Mouse (Mus musculus): Measurements from ENCODE around the gene Slc41a3. TPM values are rescaled to one million over a fixed set of nuclear protein-coding genes. Genes with fewer than 3 reads are reported as not detected.
"Not testable (repeated sequence)": the region's sequence is repeated elsewhere in the genome, so short reads cannot be mapped to it uniquely, and the experiment has no call there.

Gene Slc41a3
- polyA plus RNA-seq, 1 experiment from 2014 or later = 4.7 TPM

- H3K4me1 ChIP-seq (ENCODE audit: control insufficient read depth, insufficient read depth, low read length) = no peaks in the 10 kb centered on the region
- no peak overlapping the region for H3K9ac ChIP-seq (replicated peaks; ENCODE audit: low read length)
- no peak for ATAC-seq (ENCODE audit: low FRiP score, low TSS enrichment)
- H3K36me3 ChIP-seq (ENCODE audit: control insufficient read depth, insufficient read depth, low read length) = no peaks in the 10 kb centered on the region
- H3K27ac ChIP-seq (replicated peaks; ENCODE audit: low read depth, low read length) = no peak overlapping the region
- WGBS = 43% methylated on average over 4 of the region's 4 CpGs
- H3K27me3 ChIP-seq (ENCODE audit: control insufficient read depth, insufficient read depth, low read length) = no peaks in the 10 kb centered on the region
- no peaks in the 10 kb centered on the region for H3K9me3 ChIP-seq (ENCODE audit: control insufficient read depth, low read length)
- H3K4me3 ChIP-seq (replicated peaks; ENCODE audit: low read depth, low read length) = no peak overlapping the region
- no peak overlapping the region for H3K4me2 ChIP-seq (ENCODE audit: low read length)
- no peak for DNase-seq
Measured at GRCm38 (mm10) chr6:90635081-90635480, 30.6 kb downstream of the Slc41a3 start.

GRCm38 (mm10) chr6:90635611-90636010, 31.1 kb downstream of the Slc41a3 start:
- H3K4me2 ChIP-seq (ENCODE audit: low read length) = no peak overlapping the region
- no peak overlapping the region for H3K9ac ChIP-seq (replicated peaks; ENCODE audit: low read length)
- no peak overlapping the region for H3K4me3 ChIP-seq (replicated peaks; ENCODE audit: low read depth, low read length)
- H3K9me3 ChIP-seq (ENCODE audit: control insufficient read depth, low read length) = no peaks in the 10 kb centered on the region
- ATAC-seq (ENCODE audit: low FRiP score, low TSS enrichment) = no peak
- H3K27ac ChIP-seq (replicated peaks; ENCODE audit: low read depth, low read length) = no peak overlapping the region
- no peak for DNase-seq
- WGBS = 66% methylated on average over 3 of the region's 3 CpGs
- no peaks in the 10 kb centered on the region for H3K36me3 ChIP-seq (ENCODE audit: control insufficient read depth, insufficient read depth, low read length)
- H3K4me1 ChIP-seq (ENCODE audit: control insufficient read depth, insufficient read depth, low read length) = no peaks in the 10 kb centered on the region
- H3K27me3 ChIP-seq (ENCODE audit: control insufficient read depth, insufficient read depth, low read length) = no peaks in the 10 kb centered on the region

DNA sequence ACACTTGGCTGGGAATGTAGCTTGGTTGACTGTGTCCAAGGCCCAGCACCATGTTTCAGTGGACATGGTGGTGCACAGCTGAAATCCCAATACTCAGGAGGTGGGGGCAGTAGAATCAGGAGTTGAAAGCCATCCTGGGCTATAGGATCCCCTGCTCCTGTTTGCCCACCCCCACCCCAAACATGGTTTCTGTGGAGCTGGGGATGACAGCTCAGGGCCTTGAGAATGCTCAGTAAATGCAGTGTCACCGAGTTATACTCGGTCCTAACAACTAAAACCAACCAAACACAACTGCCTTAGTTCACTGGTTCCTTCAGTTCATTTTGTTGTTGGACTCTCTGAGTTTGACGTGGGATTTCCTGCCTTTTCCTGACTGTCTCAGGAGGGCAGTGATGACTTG, 38.5 kb downstream of the Slc41a3 start:
- no peaks in the 10 kb centered on the region for H3K36me3 ChIP-seq (ENCODE audit: control insufficient read depth, insufficient read depth, low read length)
- no peak overlapping the region for H3K4me3 ChIP-seq (replicated peaks; ENCODE audit: low read depth, low read length)
- H3K9me3 ChIP-seq (ENCODE audit: control insufficient read depth, low read length) = 0 out of 2 replicates have a peak, but pooled peaks cover 3% of the 10 kb centered on the region
- H3K27ac ChIP-seq (replicated peaks; ENCODE audit: low read depth, low read length) = no peak overlapping the region
- DNase-seq = no peak
- H3K4me1 ChIP-seq (ENCODE audit: control insufficient read depth, insufficient read depth, low read length) = no peaks in the 10 kb centered on the region
- WGBS = 92% methylated on average over 3 of the region's 3 CpGs
- ATAC-seq (ENCODE audit: low FRiP score, low TSS enrichment) = no peak
- no peak overlapping the region for H3K9ac ChIP-seq (replicated peaks; ENCODE audit: low read length)
- no peak overlapping the region for H3K4me2 ChIP-seq (ENCODE audit: low read length)
- no peaks in the 10 kb centered on the region for H3K27me3 ChIP-seq (ENCODE audit: control insufficient read depth, insufficient read depth, low read length)

GRCm38 (mm10) chr6:90644965-90645364, 40.4 kb downstream of the Slc41a3 start:
- Histone ChIP-seq H3K9ac (replicated peaks; ENCODE audit: low read length) (no peak overlapping the region), H3K36me3 (ENCODE audit: control insufficient read depth, insufficient read depth, low read length) (no peaks in the 10 kb centered on the region), H3K4me1 (ENCODE audit: control insufficient read depth, insufficient read depth, low read length) (no peaks in the 10 kb centered on the region), H3K4me2 (ENCODE audit: low read length) (no peak overlapping the region), H3K27me3 (ENCODE audit: control insufficient read depth, insufficient read depth, low read length) (no peaks in the 10 kb centered on the region), H3K9me3 (ENCODE audit: control insufficient read depth, low read length) (0 out of 2 replicates have a peak, but pooled peaks cover 3% of the 10 kb centered on the region), H3K27ac (replicated peaks; ENCODE audit: low read depth, low read length) (no peak overlapping the region), H3K4me3 (replicated peaks; ENCODE audit: low read depth, low read length) (no peak overlapping the region)
- no peak for ATAC-seq (ENCODE audit: low FRiP score, low TSS enrichment)
- no peak for DNase-seq
- 62% methylated on average over 4 of the region's 4 CpGs for WGBS

- Histone ChIP-seq H3K27ac (replicated peaks; ENCODE audit: low read depth, low read length) (no peak overlapping the region), H3K4me2 (ENCODE audit: low read length) (no peak overlapping the region), H3K36me3 (ENCODE audit: control insufficient read depth, insufficient read depth, low read length) (no peaks in the 10 kb centered on the region), H3K9ac (replicated peaks; ENCODE audit: low read length) (no peak overlapping the region), H3K4me1 (ENCODE audit: control insufficient read depth, insufficient read depth, low read length) (no peaks in the 10 kb centered on the region), H3K9me3 (ENCODE audit: control insufficient read depth, low read length) (0 out of 2 replicates have a peak, but pooled peaks cover 3% of the 10 kb centered on the region), H3K4me3 (replicated peaks; ENCODE audit: low read depth, low read length) (no peak overlapping the region), H3K27me3 (ENCODE audit: control insufficient read depth, insufficient read depth, low read length) (no peaks in the 10 kb centered on the region)
- DNase-seq = no peak
- ATAC-seq (ENCODE audit: low FRiP score, low TSS enrichment) = no peak
- WGBS = 90% methylated on average over 6 of the region's 6 CpGs
Measured at GRCm38 (mm10) chr6:90648391-90648790, 43.9 kb downstream of the Slc41a3 start.

DNA sequence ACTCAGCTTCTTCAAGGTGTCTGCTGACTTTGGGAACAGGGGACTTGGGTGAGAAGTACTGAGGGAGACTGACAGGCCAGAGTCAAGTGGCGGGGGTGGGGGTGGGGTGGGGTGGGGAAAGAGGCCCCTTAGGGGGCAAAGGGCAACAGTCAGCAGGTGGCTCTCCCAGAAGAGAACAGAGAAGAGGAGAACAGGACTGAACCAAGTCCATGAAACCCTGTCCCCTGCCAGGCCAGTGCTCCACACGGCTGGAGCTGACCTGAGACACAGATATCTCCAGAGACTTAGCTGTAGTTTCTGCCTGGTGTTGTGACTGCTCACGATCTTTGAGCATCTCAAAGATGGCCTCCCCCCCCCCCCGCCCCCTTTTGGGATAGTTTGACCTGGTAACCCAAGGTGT, 44.8 kb downstream of the Slc41a3 start:
- 72% methylated on average over 4 of the region's 4 CpGs for WGBS
- DNase-seq = no peak
- 0 out of 2 replicates have a peak, but pooled peaks cover 3% of the 10 kb centered on the region for H3K9me3 ChIP-seq (ENCODE audit: control insufficient read depth, low read length)
- H3K9ac ChIP-seq (replicated peaks; ENCODE audit: low read length) = no peak overlapping the region
- H3K4me1 ChIP-seq (ENCODE audit: control insufficient read depth, insufficient read depth, low read length) = no peaks in the 10 kb centered on the region
- no peak overlapping the region for H3K4me2 ChIP-seq (ENCODE audit: low read length)
- no peak overlapping the region for H3K4me3 ChIP-seq (replicated peaks; ENCODE audit: low read depth, low read length)
- ATAC-seq (ENCODE audit: low FRiP score, low TSS enrichment) = no peak
- H3K36me3 ChIP-seq (ENCODE audit: control insufficient read depth, insufficient read depth, low read length) = no peaks in the 10 kb centered on the region
- H3K27ac ChIP-seq (replicated peaks; ENCODE audit: low read depth, low read length) = no peak overlapping the region
- no peaks in the 10 kb centered on the region for H3K27me3 ChIP-seq (ENCODE audit: control insufficient read depth, insufficient read depth, low read length)

- H3K9me3 ChIP-seq (ENCODE audit: control insufficient read depth, low read length) = 0 out of 2 replicates have a peak, but pooled peaks cover 3% of the 10 kb centered on the region
- no peak overlapping the region for H3K4me2 ChIP-seq (ENCODE audit: low read length)
- no peak overlapping the region for H3K9ac ChIP-seq (replicated peaks; ENCODE audit: low read length)
- H3K27ac ChIP-seq (replicated peaks; ENCODE audit: low read depth, low read length) = no peak overlapping the region
- DNase-seq = no peak
- H3K4me3 ChIP-seq (replicated peaks; ENCODE audit: low read depth, low read length) = no peak overlapping the region
- ATAC-seq (ENCODE audit: low FRiP score, low TSS enrichment) = no peak
- no peaks in the 10 kb centered on the region for H3K36me3 ChIP-seq (ENCODE audit: control insufficient read depth, insufficient read depth, low read length)
- WGBS = 60% methylated on average over 1 of the region's 1 CpGs
- no peaks in the 10 kb centered on the region for H3K27me3 ChIP-seq (ENCODE audit: control insufficient read depth, insufficient read depth, low read length)
- H3K4me1 ChIP-seq (ENCODE audit: control insufficient read depth, insufficient read depth, low read length) = no peaks in the 10 kb centered on the region
Measured at GRCm38 (mm10) chr6:90650634-90651033, 46.1 kb downstream of the Slc41a3 start.

DNA sequence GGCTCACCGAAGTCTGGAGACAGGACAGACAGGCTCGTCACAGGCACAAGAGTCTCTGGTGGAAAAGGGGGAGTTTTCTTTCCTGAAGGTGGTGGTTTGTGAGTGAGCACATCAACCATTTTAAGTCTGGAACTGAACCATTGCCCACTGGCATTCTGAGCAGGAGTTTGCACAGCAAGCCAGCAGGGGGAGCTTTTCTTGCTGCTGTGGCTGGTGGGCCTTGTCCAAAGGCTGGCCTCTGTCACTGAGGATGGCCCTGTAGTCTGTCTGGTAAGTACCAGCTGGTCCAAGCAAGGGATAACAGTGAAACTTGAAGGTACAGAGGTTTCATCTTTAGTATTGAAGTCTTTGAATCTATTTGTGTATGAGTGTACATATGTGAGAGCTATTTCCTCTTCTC, 49.2 kb downstream of the Slc41a3 start:
- Histone ChIP-seq H3K9me3 (ENCODE audit: control insufficient read depth, low read length) (no peaks in the 10 kb centered on the region), H3K27ac (replicated peaks; ENCODE audit: low read depth, low read length) (no peak overlapping the region), H3K4me2 (ENCODE audit: low read length) (no peak overlapping the region), H3K4me3 (replicated peaks; ENCODE audit: low read depth, low read length) (no peak overlapping the region), H3K36me3 (ENCODE audit: control insufficient read depth, insufficient read depth, low read length) (no peaks in the 10 kb centered on the region), H3K27me3 (ENCODE audit: control insufficient read depth, insufficient read depth, low read length) (no peaks in the 10 kb centered on the region), H3K4me1 (ENCODE audit: control insufficient read depth, insufficient read depth, low read length) (no peaks in the 10 kb centered on the region), H3K9ac (replicated peaks; ENCODE audit: low read length) (no peak overlapping the region)
- DNase-seq (peak; percentile 61), ATAC-seq (ENCODE audit: low FRiP score, low TSS enrichment) (no peak)
- WGBS = 71% methylated on average over 2 of the region's 2 CpGs

GRCm38 (mm10) chr6:90656344-90656850, 51.9 kb downstream of the Slc41a3 start:
- H3K36me3 ChIP-seq (ENCODE audit: control insufficient read depth, insufficient read depth, low read length) = peaks cover 12% of the 10 kb centered on the region; the same call in 1 of the 2 replicates
- H3K4me1 ChIP-seq (ENCODE audit: control insufficient read depth, insufficient read depth, low read length); ATAC-seq (ENCODE audit: low FRiP score, low TSS enrichment); H3K27me3 ChIP-seq (ENCODE audit: control insufficient read depth, insufficient read depth, low read length); DNase-seq; H3K9me3 ChIP-seq (ENCODE audit: control insufficient read depth, low read length); H3K4me2 ChIP-seq (ENCODE audit: low read length); H3K9ac ChIP-seq (replicated peaks; ENCODE audit: low read length); H3K27ac ChIP-seq (replicated peaks; ENCODE audit: low read depth, low read length); H3K4me3 ChIP-seq (replicated peaks; ENCODE audit: low read depth, low read length): not testable (repeated sequence)
- WGBS = 71% methylated on average over 2 of the region's 2 CpGs

Data from midbrain, embryonic 14.5 days (tissue).